In the genomic region with DNA sequence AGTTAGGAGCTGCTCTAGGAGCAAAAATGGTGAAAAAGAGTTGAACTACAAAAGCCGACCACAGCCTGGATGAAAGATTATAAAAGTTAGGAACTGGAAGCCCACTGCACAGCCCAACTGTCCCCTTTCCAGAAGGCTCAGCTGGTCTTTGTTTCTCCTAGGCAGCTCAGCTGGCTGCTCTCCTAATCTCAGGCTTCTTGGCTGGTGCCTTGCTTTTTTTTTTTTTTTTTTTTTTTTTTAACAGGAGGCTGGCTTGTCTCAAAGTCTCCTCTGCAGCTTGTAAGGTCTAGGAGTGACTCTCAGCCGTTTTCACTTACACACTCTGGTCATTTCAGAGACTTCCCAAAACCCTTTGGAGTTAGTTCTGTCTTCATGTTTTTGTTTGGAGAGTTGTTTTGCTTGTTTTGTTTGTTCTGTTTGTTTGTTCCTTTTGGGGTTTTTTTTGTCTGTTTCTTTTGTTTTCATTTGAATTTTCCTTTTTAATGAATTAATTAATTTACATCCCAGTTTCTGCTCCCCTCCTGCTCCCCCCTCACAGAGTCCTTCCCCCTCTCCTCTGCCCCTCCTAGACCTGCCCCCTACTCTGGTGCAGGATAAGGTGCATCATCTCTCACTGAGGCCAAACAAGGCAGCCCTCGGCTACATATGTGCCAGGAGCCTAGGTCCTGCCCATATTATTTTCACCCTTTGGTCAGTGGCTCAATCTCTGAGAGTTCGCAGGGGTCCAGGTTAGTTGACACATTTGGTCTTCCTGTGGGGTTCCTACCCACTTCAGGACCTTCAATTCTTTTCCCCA, we compare ENCODE assay signal across 9 mouse cellular contexts.
DNase-seq lines count a peak whose midpoint lies in the region; ATAC-seq and TF ChIP-seq lines count a peak whose summit lies in the region.
"Had no signal": no experiment of that assay in that cellular context is flagged by ENCODE, and none has a peak within 500 bp of the region (broad histone marks: within the 10 kb centered on the region; RNA-seq: fewer than 3 reads in every experiment).

No protein-coding gene starts in this region.

- H3K9me3 ChIP-seq in embryonic facial prominence, embryonic 11.5 days (replicated peaks; ENCODE audit: control insufficient read depth, low read length), result no peaks in the 10 kb centered on the region
- no peaks in the 10 kb centered on the region for H3K9me3 ChIP-seq in embryonic facial prominence, embryonic 10.5 days
- H3K9me3 ChIP-seq in midbrain, postnatal 0 days (ENCODE audit: low read length), result no peaks in the 10 kb centered on the region
- H3K9me3 ChIP-seq in midbrain, embryonic 16.5 days (replicated peaks; ENCODE audit: control insufficient read depth, low read length, poor library complexity, severe bottlenecking), result no peaks in the 10 kb centered on the region

- ATAC-seq in embryonic facial prominence, embryonic 11.5 days (replicated peaks; ENCODE audit: insufficient number of reproducible peaks, low FRiP score, low TSS enrichment, low read depth), result no peak
- ATAC-seq in midbrain, postnatal 0 days (ENCODE audit: low FRiP score), result 0 out of 2 replicates have a peak, but pooled peaks have one; percentile 13
- ATAC-seq in midbrain, embryonic 16.5 days, result no peak
- ATAC-seq in erythroid progenitor cell, adult 5-6 weeks (replicated peaks; ENCODE audit: low FRiP score, poor library complexity, severe bottlenecking), result no peak

- no peak overlapping the region for H3K27ac ChIP-seq in embryonic facial prominence, embryonic 11.5 days (replicated peaks; ENCODE audit: low read depth, low read length)
- no peak overlapping the region for H3K27ac ChIP-seq in embryonic facial prominence, embryonic 10.5 days (replicated peaks)
- no peak overlapping the region for H3K27ac ChIP-seq in midbrain, postnatal 0 days (ENCODE audit: low read depth, low read length)
- H3K27ac ChIP-seq in midbrain, embryonic 16.5 days (ENCODE audit: low read length), result no peak overlapping the region

- H3K36me3 ChIP-seq in embryonic facial prominence, embryonic 11.5 days (replicated peaks; ENCODE audit: control insufficient read depth, insufficient read depth, low read depth, low read length), result no peaks in the 10 kb centered on the region
- H3K36me3 ChIP-seq in embryonic facial prominence, embryonic 10.5 days (replicated peaks), result no peaks in the 10 kb centered on the region
- no peaks in the 10 kb centered on the region for H3K36me3 ChIP-seq in midbrain, postnatal 0 days (ENCODE audit: insufficient read depth, low read length)
- H3K36me3 ChIP-seq in midbrain, embryonic 16.5 days (ENCODE audit: control insufficient read depth, insufficient read depth, low read length), result no peaks in the 10 kb centered on the region

- H3K4me3 ChIP-seq in embryonic facial prominence, embryonic 11.5 days (ENCODE audit: low read depth, low read length), result no peak overlapping the region
- no peak overlapping the region for H3K4me3 ChIP-seq in embryonic facial prominence, embryonic 10.5 days
- H3K4me3 ChIP-seq in midbrain, postnatal 0 days (ENCODE audit: low read depth, low read length), result no peak overlapping the region
- H3K4me3 ChIP-seq in midbrain, embryonic 16.5 days (ENCODE audit: low read depth, low read length), result no peak overlapping the region

- no peak overlapping the region for H3K4me2 ChIP-seq in embryonic facial prominence, embryonic 11.5 days (ENCODE audit: low read depth, low read length)
- H3K4me2 ChIP-seq in midbrain, postnatal 0 days (ENCODE audit: low read depth, low read length, poor library complexity, severe bottlenecking), result no peak overlapping the region
- no peak overlapping the region for H3K4me2 ChIP-seq in midbrain, embryonic 16.5 days (ENCODE audit: low read length)

- no peaks in the 10 kb centered on the region for H3K4me1 ChIP-seq in embryonic facial prominence, embryonic 11.5 days (ENCODE audit: control insufficient read depth, insufficient read depth, low read length)
- no peaks in the 10 kb centered on the region for H3K4me1 ChIP-seq in embryonic facial prominence, embryonic 10.5 days
- H3K4me1 ChIP-seq in midbrain, postnatal 0 days (ENCODE audit: insufficient read depth, low read length), result no peaks in the 10 kb centered on the region
- H3K4me1 ChIP-seq in midbrain, embryonic 16.5 days (ENCODE audit: control insufficient read depth, insufficient read depth, low read length), result no peaks in the 10 kb centered on the region

- TF ChIP-seq CTCF in midbrain, postnatal 0 days (IDR thresholded peaks at IDR 0.05), result no peak

- DNase-seq in embryonic facial prominence, embryonic 11.5 days (ENCODE audit: low spot score), result peak; percentile 22
- DNase-seq in embryonic facial prominence, embryonic 10.5 days (ENCODE audit: low spot score), result no peak
- DNase-seq in midbrain, postnatal 0 days (ENCODE audit: low spot score), result peak; percentile 83
- DNase-seq in heart, postnatal 10 days, result peak; percentile 63 to 75
- DNase-seq in lung, postnatal 4 days, result peak; percentile 24 to 68
- no peak for DNase-seq in retina, postnatal 1 day

- no peaks in the 10 kb centered on the region for H3K27me3 ChIP-seq in embryonic facial prominence, embryonic 11.5 days (ENCODE audit: control insufficient read depth, insufficient read depth, low read length)
- H3K27me3 ChIP-seq in embryonic facial prominence, embryonic 10.5 days (replicated peaks; ENCODE audit: low read depth, poor library complexity, severe bottlenecking), result no peaks in the 10 kb centered on the region
- no peaks in the 10 kb centered on the region for H3K27me3 ChIP-seq in midbrain, postnatal 0 days (ENCODE audit: insufficient read depth, low read length)
- H3K27me3 ChIP-seq in midbrain, embryonic 16.5 days (ENCODE audit: control insufficient read depth, insufficient read depth, low read depth, low read length), result no peaks in the 10 kb centered on the region
- H3K27me3 ChIP-seq: CH12.LX had no signal

- 72% methylated on average over 4 of the region's 4 CpGs for WGBS in embryonic facial prominence, embryonic 11.5 days
- WGBS in embryonic facial prominence, embryonic 10.5 days, result 72% methylated on average over 4 of the region's 4 CpGs
- 59% methylated on average over 4 of the region's 4 CpGs for WGBS in midbrain, postnatal 0 days
- WGBS in midbrain, embryonic 16.5 days, result 73% methylated on average over 4 of the region's 4 CpGs

- intact Hi-C loops in heart, postnatal 10 days (cut with DNase I), result no loop called here

- H3K9ac ChIP-seq in embryonic facial prominence, embryonic 11.5 days (replicated peaks; ENCODE audit: low read length), result no peak overlapping the region
- no peak overlapping the region for H3K9ac ChIP-seq in midbrain, postnatal 0 days (replicated peaks; ENCODE audit: low read length, poor library complexity, severe bottlenecking)
- no peak overlapping the region for H3K9ac ChIP-seq in midbrain, embryonic 16.5 days (ENCODE audit: low read depth, low read length)

Comparison
In these comparisons a context has a peak if more than half of its experiments do, and no peak if none do; other contexts are left out.
1. DNase-seq: peak in embryonic facial prominence, embryonic 11.5 days (single experiment), midbrain, postnatal 0 days (single experiment), heart, postnatal 10 days (2 of 2) and lung, postnatal 4 days (2 of 2); none in embryonic facial prominence, embryonic 10.5 days (single experiment) and retina, postnatal 1 day (single experiment).